Mouse (Mus musculus): ENCODE results near the gene Hnrnpul1. TPM values are rescaled to one million over a fixed set of nuclear protein-coding genes. Genes with fewer than 3 reads are reported as not detected.
A peak's percentile ranks its signal among the peaks of the same experiment; 100 is the strongest.

Hnrnpul1 gene
- polyA plus RNA-seq, 1 experiment from 2014 or later, result 74.2 TPM

GRCm38 (mm10) chr7:25756011-25756410, 1.5 kb upstream of the Hnrnpul1 start:
- H3K9ac ChIP-seq (ENCODE audit: low read length), result peak overlapping the region; percentile 72
- peak; percentile 98 for DNase-seq (ENCODE audit: low spot score, missing footprints)
- no peaks in the 10 kb centered on the region for H3K36me3 ChIP-seq (ENCODE audit: control insufficient read depth, insufficient read depth, low read length)
- H3K4me3 ChIP-seq (ENCODE audit: low read depth, low read length), result peak overlapping the region; percentile 98
- peak; percentile 49 for ATAC-seq (ENCODE audit: low FRiP score)
- H3K9me3 ChIP-seq (ENCODE audit: control insufficient read depth, low read length), result no peaks in the 10 kb centered on the region
- H3K27me3 ChIP-seq (ENCODE audit: control insufficient read depth, insufficient read depth, low read length), result no peaks in the 10 kb centered on the region
- H3K4me2 ChIP-seq, result peak overlapping the region; percentile 95
- H3K27ac ChIP-seq (ENCODE audit: low read depth, low read length), result peak overlapping the region; percentile 88
- peaks cover 12% of the 10 kb centered on the region for H3K4me1 ChIP-seq (ENCODE audit: control insufficient read depth, insufficient read depth, low read length)
- under 1% methylated on average over 18 of the region's 18 CpGs for WGBS

- no peaks in the 10 kb centered on the region for H3K27me3 ChIP-seq (ENCODE audit: control insufficient read depth, insufficient read depth, low read length)
- H3K9ac ChIP-seq (ENCODE audit: low read length), result peak overlapping the region; percentile 72
- ATAC-seq (ENCODE audit: low FRiP score) (peak; percentile 54), DNase-seq (ENCODE audit: low spot score, missing footprints) (no peak)
- peak overlapping the region; percentile 95 for H3K4me2 ChIP-seq
- peak overlapping the region; percentile 88 for H3K27ac ChIP-seq (ENCODE audit: low read depth, low read length)
- H3K36me3 ChIP-seq (ENCODE audit: control insufficient read depth, insufficient read depth, low read length), result peaks cover under 1% of the 10 kb centered on the region; the same call in 1 of the 2 replicates
- under 1% methylated on average over 15 of the region's 15 CpGs for WGBS
- H3K4me3 ChIP-seq (ENCODE audit: low read depth, low read length), result peak overlapping the region; percentile 98
- no peaks in the 10 kb centered on the region for H3K9me3 ChIP-seq (ENCODE audit: control insufficient read depth, low read length)
- peaks cover 12% of the 10 kb centered on the region for H3K4me1 ChIP-seq (ENCODE audit: control insufficient read depth, insufficient read depth, low read length)
These were observed 894 bp upstream of the Hnrnpul1 start for GRCm38 (mm10) chr7:25755468-25755833.

DNA sequence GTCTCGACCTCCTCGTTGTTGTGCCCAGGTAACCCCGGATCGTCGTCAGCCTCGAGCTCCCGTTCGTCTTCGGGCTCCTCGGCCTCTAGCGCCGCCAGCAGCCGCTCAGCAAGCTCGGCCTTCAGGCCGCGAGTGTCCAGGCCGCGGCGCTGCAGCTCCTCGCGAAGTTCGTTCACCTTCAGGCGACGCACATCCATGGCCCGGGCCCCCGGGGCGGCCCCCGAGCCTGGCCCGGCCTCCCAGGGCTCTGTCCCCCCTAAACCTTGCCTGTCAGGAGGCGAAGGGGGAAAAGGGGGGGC, 169 bp downstream of the Hnrnpul1 start:
- DNase-seq (ENCODE audit: low spot score, missing footprints), result no peak
- ATAC-seq (ENCODE audit: low FRiP score), result no peak
- WGBS, result 0% methylated on average over 30 of the region's 30 CpGs
- Histone ChIP-seq H3K27ac (ENCODE audit: low read depth, low read length) (peak overlapping the region; percentile 88), H3K4me2 (peak overlapping the region; percentile 95), H3K27me3 (ENCODE audit: control insufficient read depth, insufficient read depth, low read length) (no peaks in the 10 kb centered on the region), H3K9me3 (ENCODE audit: control insufficient read depth, low read length) (no peaks in the 10 kb centered on the region), H3K4me1 (ENCODE audit: control insufficient read depth, insufficient read depth, low read length) (peaks cover 12% of the 10 kb centered on the region), H3K4me3 (ENCODE audit: low read depth, low read length) (peak overlapping the region; percentile 98), H3K9ac (ENCODE audit: low read length) (peak overlapping the region; percentile 99), H3K36me3 (ENCODE audit: control insufficient read depth, insufficient read depth, low read length) (peaks cover 7% of the 10 kb centered on the region; the same call in 1 of the 2 replicates)

DNA sequence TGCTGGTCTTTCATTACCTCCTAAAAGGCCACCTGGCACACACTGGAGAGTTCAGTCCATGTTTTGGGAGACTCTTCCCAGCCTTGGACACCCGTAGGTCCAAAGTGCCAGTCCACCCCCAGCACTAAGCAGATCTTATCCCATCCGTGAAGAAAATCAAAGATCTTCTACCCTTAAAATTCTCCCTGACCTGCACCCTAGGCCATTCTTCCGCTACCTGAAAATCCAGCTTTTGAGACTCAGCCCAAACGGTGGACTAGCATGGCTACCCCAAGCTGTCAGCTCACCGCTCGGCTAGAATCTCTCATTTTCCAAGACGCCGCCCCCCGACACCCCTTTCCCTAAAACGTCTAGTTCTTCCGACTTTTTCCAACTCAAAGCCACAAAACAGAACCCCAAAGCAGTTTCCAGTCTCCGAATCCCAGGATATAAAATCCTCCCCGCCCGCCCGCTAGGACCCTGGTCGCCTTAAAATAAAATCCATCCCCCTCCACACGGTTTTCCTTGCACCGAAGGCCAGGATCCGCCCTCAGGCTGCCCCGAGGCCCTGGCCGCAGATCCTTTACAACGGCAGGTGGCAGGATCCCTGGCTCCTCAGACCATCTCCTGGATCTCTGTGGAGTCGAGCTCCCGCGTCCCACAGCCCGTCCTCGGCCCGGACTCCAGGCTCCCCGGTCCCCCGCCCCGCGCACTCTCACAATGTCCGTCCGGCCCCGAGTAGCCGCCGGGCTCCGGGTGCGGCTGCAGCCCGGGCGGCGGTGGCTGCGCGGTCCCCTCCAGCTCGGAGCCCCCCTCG, 716 bp downstream of the Hnrnpul1 start:
- peak; percentile 90 for DNase-seq (ENCODE audit: low spot score, missing footprints)
- H3K4me1 ChIP-seq (ENCODE audit: control insufficient read depth, insufficient read depth, low read length), result peaks cover 12% of the 10 kb centered on the region
- H3K9ac ChIP-seq (ENCODE audit: low read length), result peak overlapping the region; percentile 99
- H3K27me3 ChIP-seq (ENCODE audit: control insufficient read depth, insufficient read depth, low read length), result no peaks in the 10 kb centered on the region
- H3K4me3 ChIP-seq (ENCODE audit: low read depth, low read length), result peak overlapping the region; percentile 98
- H3K9me3 ChIP-seq (ENCODE audit: control insufficient read depth, low read length), result no peaks in the 10 kb centered on the region
- peak; percentile 36 for ATAC-seq (ENCODE audit: low FRiP score)
- H3K36me3 ChIP-seq (ENCODE audit: control insufficient read depth, insufficient read depth, low read length), result peaks cover 11% of the 10 kb centered on the region
- 1% methylated on average over 43 of the region's 46 CpGs for WGBS
- peak overlapping the region; percentile 95 for H3K4me2 ChIP-seq
- H3K27ac ChIP-seq (ENCODE audit: low read depth, low read length), result peak overlapping the region; percentile 88

DNA sequence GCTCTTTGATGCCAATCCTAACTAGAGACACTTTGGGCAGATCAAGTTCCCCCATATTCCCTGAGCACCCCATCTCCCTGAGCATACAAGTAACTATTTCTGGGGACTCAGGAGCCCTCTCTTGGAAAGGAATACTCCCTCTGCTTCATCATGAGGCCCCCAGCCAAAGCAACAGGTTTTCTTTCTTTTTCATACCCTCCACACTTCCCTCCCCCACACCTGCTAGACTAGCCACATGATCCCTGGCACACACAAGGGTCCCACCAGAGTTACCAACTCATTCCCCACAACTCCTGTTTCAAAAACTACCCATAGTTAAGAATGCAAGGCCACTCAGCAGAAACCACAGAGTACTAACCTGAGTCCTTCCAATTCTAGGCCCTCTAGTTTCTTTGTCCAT, 1.5 kb downstream of the Hnrnpul1 start:
- H3K9me3 ChIP-seq (ENCODE audit: control insufficient read depth, low read length), result no peaks in the 10 kb centered on the region
- peak overlapping the region; percentile 98 for H3K4me3 ChIP-seq (ENCODE audit: low read depth, low read length)
- peaks cover 12% of the 10 kb centered on the region for H3K4me1 ChIP-seq (ENCODE audit: control insufficient read depth, insufficient read depth, low read length)
- H3K27me3 ChIP-seq (ENCODE audit: control insufficient read depth, insufficient read depth, low read length), result no peaks in the 10 kb centered on the region
- H3K36me3 ChIP-seq (ENCODE audit: control insufficient read depth, insufficient read depth, low read length), result peaks cover 18% of the 10 kb centered on the region
- no peak overlapping the region for H3K27ac ChIP-seq (ENCODE audit: low read depth, low read length)
- H3K9ac ChIP-seq (ENCODE audit: low read length), result peak overlapping the region; percentile 99
- H3K4me2 ChIP-seq, result peak overlapping the region; percentile 95
- DNase-seq (ENCODE audit: low spot score, missing footprints), result no peak
- ATAC-seq (ENCODE audit: low FRiP score), result no peak

DNA sequence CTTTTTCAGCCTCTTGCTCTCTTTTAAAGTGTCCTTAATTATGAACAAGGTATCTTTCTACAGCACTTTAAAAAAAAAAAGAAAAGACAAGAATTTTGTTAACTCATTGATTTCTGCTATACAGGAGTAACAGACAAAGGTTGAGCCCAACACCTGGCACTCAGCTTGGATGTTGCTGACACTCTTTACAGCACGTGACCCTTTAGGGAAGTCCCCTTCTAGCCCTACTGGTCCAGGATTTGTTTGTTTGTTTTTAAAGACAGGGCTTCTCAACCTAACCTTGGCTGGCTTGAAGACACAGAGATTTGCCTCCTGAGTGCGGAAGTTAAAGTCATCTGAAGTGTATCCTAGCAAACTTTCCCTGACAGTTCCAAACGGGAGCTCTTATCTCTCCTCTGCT, 7.7 kb downstream of the Hnrnpul1 start:
- Histone ChIP-seq H3K36me3 (ENCODE audit: control insufficient read depth, insufficient read depth, low read length) (peaks cover 53% of the 10 kb centered on the region), H3K27ac (ENCODE audit: low read depth, low read length) (no peak overlapping the region), H3K4me2 (no peak overlapping the region), H3K4me1 (ENCODE audit: control insufficient read depth, insufficient read depth, low read length) (no peaks in the 10 kb centered on the region), H3K27me3 (ENCODE audit: control insufficient read depth, insufficient read depth, low read length) (no peaks in the 10 kb centered on the region), H3K9ac (ENCODE audit: low read length) (no peak overlapping the region), H3K9me3 (ENCODE audit: control insufficient read depth, low read length) (no peaks in the 10 kb centered on the region), H3K4me3 (ENCODE audit: low read depth, low read length) (no peak overlapping the region)
- WGBS, result 91% methylated on average over 3 of the region's 3 CpGs
- DNase-seq (ENCODE audit: low spot score, missing footprints) (peak; percentile 49), ATAC-seq (ENCODE audit: low FRiP score) (no peak)

GRCm38 (mm10) chr7:25738277-25738676, 16.3 kb downstream of the Hnrnpul1 start:
- H3K36me3 ChIP-seq (ENCODE audit: control insufficient read depth, insufficient read depth, low read length), result peaks cover 64% of the 10 kb centered on the region
- no peak overlapping the region for H3K4me3 ChIP-seq (ENCODE audit: low read depth, low read length)
- DNase-seq (ENCODE audit: low spot score, missing footprints) (no peak), ATAC-seq (ENCODE audit: low FRiP score) (no peak)
- H3K9ac ChIP-seq (ENCODE audit: low read length), result no peak overlapping the region
- no peaks in the 10 kb centered on the region for H3K27me3 ChIP-seq (ENCODE audit: control insufficient read depth, insufficient read depth, low read length)
- no peaks in the 10 kb centered on the region for H3K9me3 ChIP-seq (ENCODE audit: control insufficient read depth, low read length)
- no peaks in the 10 kb centered on the region for H3K4me1 ChIP-seq (ENCODE audit: control insufficient read depth, insufficient read depth, low read length)
- H3K4me2 ChIP-seq, result no peak overlapping the region
- H3K27ac ChIP-seq (ENCODE audit: low read depth, low read length), result no peak overlapping the region
- WGBS, result 90% methylated on average over 3 of the region's 3 CpGs

GRCm38 (mm10) chr7:25736920-25737319, 17.6 kb downstream of the Hnrnpul1 start:
- Histone ChIP-seq H3K4me1 (ENCODE audit: control insufficient read depth, insufficient read depth, low read length) (no peaks in the 10 kb centered on the region), H3K4me3 (ENCODE audit: low read depth, low read length) (no peak overlapping the region), H3K36me3 (ENCODE audit: control insufficient read depth, insufficient read depth, low read length) (peaks cover 67% of the 10 kb centered on the region), H3K27ac (ENCODE audit: low read depth, low read length) (no peak overlapping the region), H3K9ac (ENCODE audit: low read length) (no peak overlapping the region), H3K9me3 (ENCODE audit: control insufficient read depth, low read length) (no peaks in the 10 kb centered on the region), H3K27me3 (ENCODE audit: control insufficient read depth, insufficient read depth, low read length) (no peaks in the 10 kb centered on the region), H3K4me2 (no peak overlapping the region)
- 92% methylated on average over 2 of the region's 2 CpGs for WGBS
- no peak for ATAC-seq (ENCODE audit: low FRiP score)
- no peak for DNase-seq (ENCODE audit: low spot score, missing footprints)

- no peak for DNase-seq (ENCODE audit: low spot score, missing footprints)
- H3K9ac ChIP-seq (ENCODE audit: low read length), result no peak overlapping the region
- H3K4me3 ChIP-seq (ENCODE audit: low read depth, low read length), result no peak overlapping the region
- no peaks in the 10 kb centered on the region for H3K9me3 ChIP-seq (ENCODE audit: control insufficient read depth, low read length)
- H3K4me2 ChIP-seq, result no peak overlapping the region
- WGBS, result 80% methylated on average over 4 of the region's 4 CpGs
- H3K27me3 ChIP-seq (ENCODE audit: control insufficient read depth, insufficient read depth, low read length), result no peaks in the 10 kb centered on the region
- no peak for ATAC-seq (ENCODE audit: low FRiP score)
- peaks cover 53% of the 10 kb centered on the region for H3K36me3 ChIP-seq (ENCODE audit: control insufficient read depth, insufficient read depth, low read length)
- H3K27ac ChIP-seq (ENCODE audit: low read depth, low read length), result no peak overlapping the region
- no peaks in the 10 kb centered on the region for H3K4me1 ChIP-seq (ENCODE audit: control insufficient read depth, insufficient read depth, low read length)
These were observed 19.6 kb downstream of the Hnrnpul1 start for GRCm38 (mm10) chr7:25734991-25735390.
